Mouse (Mus musculus): ENCODE data around the gene Snn. TPM values are rescaled to one million over a fixed set of nuclear protein-coding genes. Genes with fewer than 3 reads are reported as not detected.

Snn gene
- polyA plus RNA-seq, 1 experiment from 2014 or later, result 4.9 TPM

DNA sequence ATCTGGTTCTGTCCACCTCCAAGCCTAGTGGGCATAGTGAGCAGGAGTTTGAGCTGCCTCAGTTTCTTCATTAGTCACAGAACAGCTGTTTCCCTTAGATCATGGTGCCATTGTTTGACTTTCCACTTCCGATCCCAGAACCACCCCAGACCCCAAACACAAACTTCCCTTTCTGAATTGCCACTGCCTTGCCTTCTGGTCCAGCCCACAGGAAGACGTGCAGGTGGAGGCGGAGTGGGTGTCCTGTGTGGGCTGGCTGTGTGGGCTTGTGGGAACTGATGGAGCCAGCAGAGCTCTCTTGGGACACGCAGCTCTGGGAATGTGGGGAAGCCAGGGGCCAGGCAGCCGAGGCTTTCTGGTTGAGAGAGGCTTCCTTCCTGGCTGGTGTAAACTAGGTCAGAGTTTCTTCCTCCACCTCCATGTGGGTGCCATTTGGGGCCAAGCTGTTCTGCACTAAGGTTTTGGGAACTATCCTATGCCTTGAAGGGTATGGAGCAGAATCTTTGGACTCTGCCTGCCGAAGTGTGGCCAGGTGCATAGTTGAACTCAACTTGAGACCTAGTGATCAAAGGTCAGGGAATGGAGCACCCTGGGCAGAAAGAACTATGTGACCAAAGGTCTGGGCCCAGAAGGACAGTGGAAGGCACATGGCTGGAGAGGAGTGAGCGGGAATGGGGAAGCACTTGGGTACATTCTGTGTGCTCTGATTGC is 9.1 kb downstream of the Snn start:
- no peaks in the 10 kb centered on the region for H3K9me3 ChIP-seq (replicated peaks)
- H3K27me3 ChIP-seq (replicated peaks), result peaks cover 46% of the 10 kb centered on the region
- ATAC-seq, result no peak
- H3K9ac ChIP-seq, result no peak overlapping the region
- H3K4me3 ChIP-seq, result no peak overlapping the region
- peaks cover 41% of the 10 kb centered on the region for H3K4me1 ChIP-seq
- 36% methylated on average over 7 of the region's 7 CpGs for WGBS (ENCODE audit: insufficient replicate concordance)
- H3K27ac ChIP-seq, result no peak overlapping the region
- H3K4me2 ChIP-seq, result no peak overlapping the region
- peaks cover 24% of the 10 kb centered on the region for H3K36me3 ChIP-seq

DNA sequence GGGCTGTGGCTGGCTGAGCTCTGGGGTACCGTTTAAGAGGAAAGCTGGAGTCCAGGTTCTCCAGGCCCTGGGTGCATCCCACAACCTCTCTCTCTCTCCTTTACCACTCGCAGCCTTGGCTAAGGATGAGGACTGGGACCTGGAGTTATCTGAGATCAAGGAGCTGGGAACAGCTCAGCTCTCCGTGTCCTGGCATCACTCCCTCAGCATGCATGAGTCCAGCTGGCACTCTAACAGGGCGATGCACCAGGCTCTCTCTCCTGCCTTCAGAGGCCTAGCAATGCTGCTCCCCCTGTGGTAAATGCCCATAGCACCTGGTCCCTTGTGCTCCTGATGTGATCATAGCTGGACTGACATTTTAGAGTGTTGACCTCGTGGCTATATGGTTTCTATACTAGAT is 10.4 kb downstream of the Snn start:
- WGBS (ENCODE audit: insufficient replicate concordance), result 70% methylated on average over 5 of the region's 5 CpGs
- Histone ChIP-seq H3K9me3 (replicated peaks) (no peaks in the 10 kb centered on the region), H3K9ac (no peak overlapping the region), H3K36me3 (peaks cover 38% of the 10 kb centered on the region), H3K27me3 (replicated peaks) (peaks cover 34% of the 10 kb centered on the region), H3K4me3 (no peak overlapping the region), H3K4me2 (no peak overlapping the region), H3K27ac (no peak overlapping the region), H3K4me1 (peaks cover 31% of the 10 kb centered on the region)
- ATAC-seq, result no peak

DNA sequence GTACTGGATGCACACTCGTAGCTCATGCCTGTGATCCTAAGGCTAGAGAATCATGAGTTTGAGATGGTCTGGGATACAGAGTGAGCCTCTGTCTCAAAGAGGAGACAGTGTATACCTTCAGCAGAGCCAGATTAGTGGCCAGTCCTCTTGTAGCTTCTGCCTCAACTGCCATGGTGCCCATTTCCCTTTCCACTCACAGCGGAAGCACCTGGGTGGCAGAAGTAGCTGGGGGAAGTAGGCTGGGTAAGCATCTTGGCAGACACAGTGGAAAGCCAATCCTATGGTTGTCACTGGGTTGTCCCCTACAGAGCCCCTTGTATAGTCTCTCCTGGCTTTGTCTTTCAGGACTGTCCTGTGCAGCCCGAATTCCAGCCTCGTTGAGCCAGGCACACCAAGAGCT is 11.1 kb downstream of the Snn start:
- Histone ChIP-seq H3K4me3 (no peak overlapping the region), H3K4me2 (no peak overlapping the region), H3K9me3 (replicated peaks) (no peaks in the 10 kb centered on the region), H3K36me3 (peaks cover 45% of the 10 kb centered on the region), H3K4me1 (peaks cover 24% of the 10 kb centered on the region), H3K9ac (no peak overlapping the region), H3K27me3 (replicated peaks) (peaks cover 27% of the 10 kb centered on the region), H3K27ac (no peak overlapping the region)
- no peak for ATAC-seq
- 73% methylated on average over 4 of the region's 4 CpGs for WGBS (ENCODE audit: insufficient replicate concordance)

DNA sequence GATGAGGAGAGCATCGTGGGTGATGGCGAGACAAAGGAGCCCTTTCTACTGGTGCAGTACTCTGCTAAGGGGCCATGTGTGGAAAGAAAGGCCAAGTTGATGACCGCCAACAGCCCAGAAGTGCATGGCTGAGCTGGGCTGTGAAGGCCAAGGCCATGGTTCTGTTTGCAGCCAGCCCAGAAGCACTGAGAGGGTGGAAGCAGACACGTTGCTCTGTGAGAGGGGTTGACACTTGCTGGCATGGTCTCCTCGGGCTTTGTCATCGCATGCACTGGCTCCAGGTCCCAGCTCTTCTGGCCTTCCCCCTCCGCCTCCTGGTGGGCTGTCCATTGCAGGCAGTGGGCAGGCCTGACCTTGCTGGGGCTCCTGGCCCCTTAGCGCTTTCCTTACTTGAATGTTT is 11.7 kb downstream of the Snn start:
- H3K4me1 ChIP-seq, result peaks cover 19% of the 10 kb centered on the region
- H3K4me3 ChIP-seq, result no peak overlapping the region
- H3K36me3 ChIP-seq, result peaks cover 49% of the 10 kb centered on the region
- H3K27ac ChIP-seq, result no peak overlapping the region
- no peak overlapping the region for H3K4me2 ChIP-seq
- H3K9ac ChIP-seq, result no peak overlapping the region
- peaks cover 21% of the 10 kb centered on the region for H3K27me3 ChIP-seq (replicated peaks)
- no peaks in the 10 kb centered on the region for H3K9me3 ChIP-seq (replicated peaks)
- WGBS (ENCODE audit: insufficient replicate concordance), result 82% methylated on average over 8 of the region's 8 CpGs
- no peak for ATAC-seq

DNA sequence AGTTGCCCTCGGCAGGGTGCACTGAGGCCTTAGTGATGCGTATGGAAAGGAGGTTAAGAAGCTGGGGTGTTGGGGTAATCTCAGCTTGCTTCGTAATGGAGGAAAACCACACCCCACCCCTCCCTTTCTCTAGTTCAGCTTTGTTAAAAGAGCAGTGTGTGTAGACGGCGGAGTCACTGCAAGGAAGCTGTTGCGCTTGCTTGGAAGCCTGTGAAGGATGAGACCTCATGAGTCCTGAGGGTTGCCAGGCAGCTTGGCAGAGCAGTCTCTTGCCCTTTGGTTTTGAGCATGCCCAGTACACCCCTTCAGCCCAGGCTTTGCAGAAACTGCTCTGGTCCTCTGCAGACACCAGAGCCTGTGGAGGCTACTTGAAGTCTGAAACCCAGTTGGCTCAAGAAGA is 12.3 kb downstream of the Snn start:
- H3K27me3 ChIP-seq (replicated peaks), result peaks cover 15% of the 10 kb centered on the region
- no peaks in the 10 kb centered on the region for H3K9me3 ChIP-seq (replicated peaks)
- no peak overlapping the region for H3K27ac ChIP-seq
- H3K4me1 ChIP-seq, result peaks cover 18% of the 10 kb centered on the region
- no peak for ATAC-seq
- WGBS (ENCODE audit: insufficient replicate concordance), result 76% methylated on average over 6 of the region's 6 CpGs
- H3K4me3 ChIP-seq, result no peak overlapping the region
- H3K4me2 ChIP-seq, result no peak overlapping the region
- peaks cover 55% of the 10 kb centered on the region for H3K36me3 ChIP-seq
- H3K9ac ChIP-seq, result no peak overlapping the region

DNA sequence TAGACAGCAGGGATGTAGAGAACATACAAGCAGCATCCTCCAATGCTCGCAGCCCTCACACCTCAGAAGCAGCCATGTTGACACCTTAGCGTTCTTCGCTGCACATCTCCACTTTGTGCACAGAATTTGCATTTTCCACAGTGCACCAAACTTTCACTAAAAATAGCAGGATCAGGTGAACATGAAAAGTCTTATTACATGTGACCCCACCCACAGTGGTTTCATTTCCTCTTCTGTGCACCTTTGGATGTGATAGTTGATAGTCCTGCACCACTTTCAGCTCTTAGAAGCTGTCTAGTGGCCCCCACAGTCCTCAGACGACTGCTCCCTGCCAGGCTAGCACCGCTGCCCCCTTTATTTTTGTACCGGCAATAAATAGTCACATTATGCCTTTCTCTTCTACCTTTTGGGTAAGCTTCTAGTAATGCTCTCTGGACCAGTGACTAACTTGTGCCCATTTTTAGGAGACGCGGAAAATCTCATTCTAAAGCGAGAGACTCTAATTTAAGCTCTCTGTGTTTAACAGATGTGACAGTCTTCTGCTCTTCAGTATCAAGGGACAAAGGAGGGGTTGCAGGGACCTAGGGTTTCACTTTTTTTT is 17.0 kb downstream of the Snn start:
- no peak overlapping the region for H3K4me2 ChIP-seq
- H3K9ac ChIP-seq, result no peak overlapping the region
- no peaks in the 10 kb centered on the region for H3K27me3 ChIP-seq (replicated peaks)
- no peak for ATAC-seq
- H3K4me1 ChIP-seq, result peaks cover 10% of the 10 kb centered on the region
- H3K9me3 ChIP-seq (replicated peaks), result no peaks in the 10 kb centered on the region
- 84% methylated on average over 9 of the region's 9 CpGs for WGBS (ENCODE audit: insufficient replicate concordance)
- peaks cover 98% of the 10 kb centered on the region for H3K36me3 ChIP-seq
- no peak overlapping the region for H3K4me3 ChIP-seq
- H3K27ac ChIP-seq, result no peak overlapping the region

DNA sequence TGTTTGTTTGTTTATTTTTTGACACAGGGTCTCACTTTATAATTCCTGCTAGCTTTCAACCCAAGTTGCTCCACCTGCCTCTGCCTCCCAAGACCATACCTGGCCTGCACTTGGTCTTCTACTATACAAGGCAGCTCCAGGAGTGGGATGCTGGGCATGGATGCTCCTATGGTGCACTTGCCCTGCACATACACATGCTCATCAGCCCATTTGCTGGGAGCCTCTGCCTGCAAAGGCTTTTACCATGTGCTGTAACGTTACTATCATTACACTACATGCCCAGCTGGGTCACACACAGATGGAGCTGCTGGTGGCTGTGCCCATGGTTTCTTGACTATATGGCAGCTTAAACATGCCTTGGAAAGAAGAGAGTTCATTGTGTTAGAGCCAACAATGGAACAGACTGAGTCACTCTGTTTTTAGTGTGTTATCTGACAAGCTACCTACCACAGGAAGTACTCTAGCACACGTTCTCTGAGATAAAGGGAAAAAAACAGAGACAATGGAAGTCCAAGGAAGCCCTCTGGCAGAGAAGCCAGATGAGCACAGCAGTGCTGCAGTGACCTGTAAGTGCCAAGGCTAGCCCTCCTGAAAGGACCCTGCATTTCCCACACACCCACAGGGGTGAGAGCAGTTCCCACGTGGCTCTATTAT is 17.6 kb downstream of the Snn start:
- Histone ChIP-seq H3K9me3 (replicated peaks) (no peaks in the 10 kb centered on the region), H3K4me3 (no peak overlapping the region), H3K27me3 (replicated peaks) (no peaks in the 10 kb centered on the region), H3K4me1 (peaks cover 10% of the 10 kb centered on the region), H3K27ac (no peak overlapping the region), H3K9ac (no peak overlapping the region), H3K36me3 (peaks cover 99% of the 10 kb centered on the region), H3K4me2 (no peak overlapping the region)
- ATAC-seq, result no peak
- 23% methylated on average over 3 of the region's 3 CpGs for WGBS (ENCODE audit: insufficient replicate concordance)

DNA sequence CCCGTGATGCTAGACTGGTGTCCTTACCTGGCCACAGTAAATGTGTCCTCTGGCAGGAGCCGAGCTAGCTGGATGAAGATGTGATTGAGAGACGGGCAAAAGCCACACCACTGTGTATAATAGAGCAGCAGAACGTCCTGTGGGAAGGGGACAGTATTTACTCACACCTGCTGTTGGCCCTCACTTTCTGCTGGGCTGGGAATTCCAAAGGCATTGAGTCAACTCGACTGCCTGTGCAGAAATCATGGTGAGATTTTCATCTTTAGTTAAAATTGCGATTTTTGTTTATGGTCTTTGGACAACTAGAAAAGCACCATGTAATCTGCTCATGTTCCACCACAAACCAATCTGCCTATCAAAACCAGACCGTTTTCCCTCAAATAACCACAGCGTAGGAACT is 23.4 kb downstream of the Snn start:
- no peak overlapping the region for H3K27ac ChIP-seq
- WGBS (ENCODE audit: insufficient replicate concordance), result 80% methylated on average over 8 of the region's 8 CpGs
- H3K4me2 ChIP-seq, result no peak overlapping the region
- H3K9me3 ChIP-seq (replicated peaks), result no peaks in the 10 kb centered on the region
- H3K36me3 ChIP-seq, result peaks cover 98% of the 10 kb centered on the region
- H3K4me3 ChIP-seq, result no peak overlapping the region
- no peak for ATAC-seq
- no peak overlapping the region for H3K9ac ChIP-seq
- H3K27me3 ChIP-seq (replicated peaks), result no peaks in the 10 kb centered on the region
- H3K4me1 ChIP-seq, result no peaks in the 10 kb centered on the region

DNA sequence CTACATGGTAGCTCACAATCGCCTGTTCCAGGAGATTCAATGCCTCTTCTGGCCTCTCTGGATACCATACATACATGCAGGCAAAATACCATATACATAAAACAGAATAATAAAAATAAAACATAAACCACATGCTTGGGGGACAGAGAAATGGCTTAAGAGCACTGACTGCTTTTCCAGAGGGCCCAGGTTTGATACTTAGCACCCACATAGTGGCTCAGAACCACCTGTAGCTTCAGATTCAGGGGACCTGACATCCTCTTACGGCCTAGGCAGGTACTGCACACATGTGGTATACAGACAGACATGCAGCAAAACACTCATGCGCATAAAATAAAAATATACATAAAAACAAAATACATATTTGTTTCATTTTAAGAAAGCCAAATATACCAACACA is 25.6 kb downstream of the Snn start:
- H3K9me3 ChIP-seq (replicated peaks), result no peaks in the 10 kb centered on the region
- no peak overlapping the region for H3K9ac ChIP-seq
- no peak overlapping the region for H3K4me3 ChIP-seq
- ATAC-seq, result no peak
- H3K36me3 ChIP-seq, result peaks cover 96% of the 10 kb centered on the region
- 82% methylated on average over 3 of the region's 3 CpGs for WGBS (ENCODE audit: insufficient replicate concordance)
- no peak overlapping the region for H3K4me2 ChIP-seq
- H3K4me1 ChIP-seq, result no peaks in the 10 kb centered on the region
- no peak overlapping the region for H3K27ac ChIP-seq
- no peaks in the 10 kb centered on the region for H3K27me3 ChIP-seq (replicated peaks)

DNA sequence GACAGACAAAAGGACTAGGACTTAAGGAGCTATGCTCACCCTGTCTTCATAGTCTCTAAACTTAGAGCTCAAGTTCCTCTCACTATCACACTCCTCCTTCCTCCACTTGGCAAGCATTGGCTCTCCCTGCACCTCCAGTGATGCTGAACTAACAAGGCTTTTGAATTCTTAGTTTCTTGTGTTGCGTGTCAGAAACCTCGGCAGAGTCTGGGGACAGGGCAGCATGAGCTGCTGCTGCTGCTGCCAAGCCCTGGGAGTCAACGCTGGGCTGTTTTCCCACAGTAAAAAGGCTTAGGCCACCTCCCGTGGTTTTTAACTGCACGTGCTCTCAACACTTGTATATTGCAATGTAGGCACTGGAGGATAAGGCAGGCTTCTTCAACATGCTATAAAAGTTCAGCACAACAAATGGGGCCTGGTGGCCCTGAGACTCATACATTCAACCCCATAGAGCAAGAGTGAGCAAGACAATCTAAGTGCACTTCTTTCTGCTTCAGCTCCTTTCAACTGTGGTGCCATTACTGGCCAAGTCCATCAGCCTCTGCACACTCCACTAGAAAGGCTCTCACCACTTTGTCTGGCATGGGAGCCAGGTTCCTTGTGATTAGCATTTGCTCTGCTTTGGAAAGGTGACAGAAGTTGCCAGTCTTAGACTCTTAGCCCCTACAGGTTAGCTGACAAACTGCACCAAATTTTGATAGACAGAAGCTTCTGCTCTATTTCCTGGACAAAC is 26.3 kb downstream of the Snn start:
- no peak overlapping the region for H3K4me3 ChIP-seq
- no peaks in the 10 kb centered on the region for H3K27me3 ChIP-seq (replicated peaks)
- H3K9me3 ChIP-seq (replicated peaks), result no peaks in the 10 kb centered on the region
- no peak for ATAC-seq
- no peak overlapping the region for H3K9ac ChIP-seq
- no peaks in the 10 kb centered on the region for H3K4me1 ChIP-seq
- no peak overlapping the region for H3K27ac ChIP-seq
- WGBS (ENCODE audit: insufficient replicate concordance), result 85% methylated on average over 5 of the region's 5 CpGs
- H3K4me2 ChIP-seq, result no peak overlapping the region
- H3K36me3 ChIP-seq, result peaks cover 96% of the 10 kb centered on the region

DNA sequence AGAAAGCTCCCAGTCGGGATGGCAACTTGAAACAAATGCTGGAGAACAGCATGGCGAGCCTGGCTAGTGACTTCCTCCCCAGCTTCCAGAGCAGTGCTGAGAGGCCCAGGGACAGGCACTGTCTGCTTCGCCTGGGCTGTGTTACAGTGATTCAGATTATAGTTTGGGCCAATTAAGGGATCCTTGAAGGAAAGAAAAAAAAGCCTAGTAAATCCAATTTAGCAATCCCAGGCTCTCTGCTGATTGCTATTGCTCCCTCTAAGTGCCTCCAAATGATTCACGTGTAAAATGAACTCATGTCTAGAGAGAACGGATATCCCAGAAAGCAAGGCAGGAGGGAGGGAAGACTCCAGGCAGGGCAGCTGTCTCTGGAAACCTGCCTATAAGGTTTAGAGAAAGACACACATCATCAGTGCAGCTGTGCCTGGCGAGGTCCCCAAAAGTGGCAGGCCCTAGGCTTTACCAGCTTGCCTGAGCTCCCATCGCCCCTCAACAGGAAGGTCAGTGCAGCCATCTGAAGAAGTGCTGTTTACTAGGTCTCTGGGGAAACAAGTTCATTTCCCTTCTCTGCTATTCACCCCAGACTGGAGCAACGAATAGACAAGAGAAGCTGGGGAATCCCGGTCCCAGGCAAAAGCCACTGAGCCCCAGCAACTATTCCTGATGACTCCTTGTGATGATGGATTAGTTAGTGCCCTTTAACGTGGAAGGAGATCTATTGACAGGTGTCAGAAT is 30.3 kb downstream of the Snn start:
- Histone ChIP-seq H3K4me1 (peaks cover 13% of the 10 kb centered on the region), H3K4me2 (no peak overlapping the region), H3K36me3 (peaks cover 83% of the 10 kb centered on the region), H3K9ac (no peak overlapping the region), H3K27me3 (replicated peaks) (no peaks in the 10 kb centered on the region), H3K9me3 (replicated peaks) (no peaks in the 10 kb centered on the region), H3K27ac (no peak overlapping the region), H3K4me3 (no peak overlapping the region)
- no peak for ATAC-seq
- 78% methylated on average over 10 of the region's 10 CpGs for WGBS (ENCODE audit: insufficient replicate concordance)
